Mouse (Mus musculus) liver, postnatal 0 days (tissue): ENCODE measurements around the gene Ireb2.

Experiments used
- CTCF ChIP-seq: sonication (generic); IDR thresholded peaks from 2 replicates; pipeline ENCODE4 v1.5.1; 2016; ENCODE audit warnings: antibody characterized with exemption, low read depth
- EP300 ChIP-seq: IDR thresholded peaks from 2 replicates; pipeline ENCODE4 v1.6.1; 2016; ENCODE audit warnings: antibody characterized with exemption, low read depth, mild to moderate bottlenecking

GRCm38 (mm10) chr9:54942071-54942470 is 78.5 kb downstream of the Ireb2 start:
- TF ChIP-seq CTCF: no peak
- TF ChIP-seq EP300: no peak
